Mouse (Mus musculus) right cerebral cortex, postnatal 36 days (tissue): ENCODE measurements around the gene Grap.

Experiments
- DNase-seq, 2 experiments: peaks; one replicate each; pipeline ENCODE4 v3.0.0; 2022; ENCODE audit warnings: low spot score in 2 of 2, mixed read lengths in 1 of 2

Grap gene

GRCm38 (mm10) chr11:61679091-61679866 is 26.2 kb downstream of the Grap start:
- no peak for DNase-seq

- no peak for DNase-seq
Measured at GRCm38 (mm10) chr11:61683907-61684731, 31.1 kb downstream of the Grap start, which contains the start of gene Fam83g. TSS of gene Fam83g (plus strand) at chr11:61684091.

GRCm38 (mm10) chr11:61685119-61685725 is 32.2 kb downstream of the Grap start:
- DNase-seq, result no peak

- no peak for DNase-seq
Measured at GRCm38 (mm10) chr11:61686141-61686540, 33.1 kb downstream of the Grap start.

- no peak for DNase-seq
Measured at GRCm38 (mm10) chr11:61686906-61687453, 33.9 kb downstream of the Grap start.

- DNase-seq, result no peak
Measured at GRCm38 (mm10) chr11:61687595-61687994, 34.5 kb downstream of the Grap start.

- no peak for DNase-seq
Measured at GRCm38 (mm10) chr11:61692996-61693395, 39.9 kb downstream of the Grap start.

GRCm38 (mm10) chr11:61698852-61699251 is 45.8 kb downstream of the Grap start:
- DNase-seq, result no peak

GRCm38 (mm10) chr11:61699460-61699859 is 46.4 kb downstream of the Grap start:
- DNase-seq, result no peak

- no peak for DNase-seq
Measured at GRCm38 (mm10) chr11:61699933-61700332, 46.9 kb downstream of the Grap start.

GRCm38 (mm10) chr11:61701696-61702095 is 48.6 kb downstream of the Grap start:
- DNase-seq, result no peak

GRCm38 (mm10) chr11:61702494-61702893 is 49.4 kb downstream of the Grap start:
- DNase-seq, result no peak

GRCm38 (mm10) chr11:61705581-61705980 is 52.5 kb downstream of the Grap start:
- DNase-seq, result no peak

GRCm38 (mm10) chr11:61706232-61706631 is 53.2 kb downstream of the Grap start:
- no peak for DNase-seq

- no peak for DNase-seq
Measured at GRCm38 (mm10) chr11:61708928-61709327, 55.9 kb downstream of the Grap start.

GRCm38 (mm10) chr11:61713157-61713855 is 60.2 kb downstream of the Grap start:
- DNase-seq, result no peak

GRCm38 (mm10) chr11:61714346-61715117 is 61.5 kb downstream of the Grap start:
- peak; percentile 60 to 64 for DNase-seq

- no peak for DNase-seq
Measured at GRCm38 (mm10) chr11:61715130-61715529, 62.1 kb downstream of the Grap start.

- DNase-seq, result no peak
Measured at GRCm38 (mm10) chr11:61717990-61718389, 64.9 kb downstream of the Grap start.

GRCm38 (mm10) chr11:61719387-61719786 is 66.3 kb downstream of the Grap start:
- DNase-seq, result no peak

- DNase-seq, result no peak
Measured at GRCm38 (mm10) chr11:61719826-61720225, 66.8 kb downstream of the Grap start.
